Mouse (Mus musculus): ENCODE results near the gene Clip1.

- TF ChIP-seq CTCF (IDR thresholded peaks at IDR 0.05; ENCODE audit: extremely low read depth, insufficient read depth, low read length) (no peak), POLR2A (IDR thresholded peaks at IDR 0.05; ENCODE audit: extremely low read depth, insufficient read depth, low read length) (no peak)
Measured at GRCm38 (mm10) chr5:123654937-123655336, 29.5 kb downstream of the Clip1 start.
